Mouse (Mus musculus) kidney, adult 2 months (tissue): Measurements from ENCODE around the gene Tnip2.

Experiments
- CTCF ChIP-seq: fragments of 200-500 bp; conservative IDR thresholded peaks from 2 replicates; pipeline ENCODE4 v1.5.1; 2011; ENCODE audit warnings: low read depth, mild to moderate bottlenecking, control low read depth, low read length, moderate library complexity, mixed read lengths; ENCODE audit not compliant: insufficient read depth, insufficient read length
- POLR2A ChIP-seq: fragments of 200-500 bp; IDR thresholded peaks from one replicate; pipeline ENCODE4 v1.6.1; 2011; ENCODE audit warnings: low read depth, low read length, control low read depth

- TF ChIP-seq CTCF: no peak
- TF ChIP-seq POLR2A: no peak
Measured at GRCm38 (mm10) chr5:34500886-34501285, 12.9 kb downstream of the Tnip2 start.
